Mouse (Mus musculus) stomach, embryonic 16.5 days (tissue): ENCODE results near the gene Grm8. TPM values are rescaled to one million over a fixed set of nuclear protein-coding genes. Genes with fewer than 3 reads are reported as not detected.

Experiments used
- ATAC-seq: fragments of 200-750 bp; cut with Nextera tagmentation; 2 replicates; pipeline ENCODE4 v1.8.0; 2017; ENCODE audit warnings: moderate number of reproducible peaks, moderate TSS enrichment; ENCODE audit not compliant: insufficient read depth, low FRiP score
- H3K27ac ChIP-seq: fragments of 300-500 bp; sonication (generic); 2 replicates; pipeline ENCODE4 v1.5.1; 2014; ENCODE audit warnings: low read length
- H3K27me3 ChIP-seq: fragments of 300-500 bp; sonication (generic); 2 replicates; pipeline ENCODE4 v1.6.1; 2014; ENCODE audit warnings: low read length, control low read depth, mixed read lengths; ENCODE audit not compliant: control insufficient read depth, insufficient read depth
- H3K36me3 ChIP-seq: fragments of 300-500 bp; sonication (generic); 2 replicates; pipeline ENCODE4 v1.6.1; 2014; ENCODE audit warnings: low read length; ENCODE audit not compliant: control insufficient read depth, insufficient read depth
- H3K4me1 ChIP-seq: fragments of 300-500 bp; sonication (generic); 2 replicates; pipeline ENCODE4 v1.6.1; 2014; ENCODE audit warnings: low read length, control low read depth, mixed read lengths; ENCODE audit not compliant: control insufficient read depth, insufficient read depth
- H3K4me2 ChIP-seq: fragments of 300-500 bp; sonication (generic); 2 replicates; pipeline ENCODE4 v1.6.1; 2014; ENCODE audit warnings: low read depth, low read length, mixed read lengths
- H3K4me3 ChIP-seq: fragments of 300-500 bp; sonication (generic); replicated peaks from 2 replicates; pipeline ENCODE4 v1.5.1; 2014; ENCODE audit warnings: mild to moderate bottlenecking, low read length
- H3K9ac ChIP-seq: fragments of 300-500 bp; sonication (generic); 2 replicates; pipeline ENCODE4 v1.6.1; 2014; ENCODE audit warnings: low read length
- H3K9me3 ChIP-seq: fragments of 300-500 bp; sonication (generic); replicated peaks from 2 replicates; pipeline ENCODE4 v1.6.1; 2016; ENCODE audit warnings: low read length, control low read depth; ENCODE audit not compliant: control insufficient read depth
- WGBS: fragments of 180-500 bp; shearing (Covaris S2); extraction: QIAGEN DNeasy Blood & Tissue Kit; methylation state at CpG from one replicate; pipeline ENCODE4 v1.1.7; 2014; 5-methylcytosine and 5-hydroxymethylcytosine counted together
- polyA plus RNA-seq: library from polyadenylated mRNA; unstranded; fragments of >200 nt; fragmentation: Nextera tagmentation; extraction: Ambion mirVana; gene quantifications from 2 replicates; pipeline ENCODE4 v1.2.1, GENCODE M21; 2015

The Grm8 gene
- polyA plus RNA-seq, 1 experiment from 2014 or later = 1.6 TPM

DNA sequence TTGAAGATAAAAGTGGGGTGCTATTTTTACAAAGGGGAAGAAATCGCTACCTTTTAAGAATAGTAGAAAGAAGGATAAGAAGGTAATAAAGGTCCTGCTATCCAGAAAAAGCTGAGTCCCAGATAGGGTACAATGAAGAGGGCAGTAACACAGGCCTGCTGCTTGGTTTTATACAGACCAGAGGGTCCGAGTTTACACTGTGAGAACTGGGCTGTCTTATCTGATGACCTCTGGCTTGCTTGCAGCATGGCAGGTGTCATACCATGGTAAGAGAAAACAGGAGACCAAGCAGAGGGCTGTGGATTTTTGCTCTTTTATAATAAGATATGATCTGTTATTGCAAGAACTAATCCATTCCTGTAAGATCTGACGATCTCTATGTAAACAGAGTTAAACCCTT, 206.9 kb downstream of the Grm8 start:
- Histone ChIP-seq H3K27ac (no peak overlapping the region), H3K9me3 (no peaks in the 10 kb centered on the region), H3K4me2 (no peak overlapping the region), H3K4me3 (no peak overlapping the region), H3K9ac (no peak overlapping the region), H3K27me3 (no peaks in the 10 kb centered on the region), H3K4me1 (no peaks in the 10 kb centered on the region), H3K36me3 (no peaks in the 10 kb centered on the region)
- no peak for ATAC-seq
- WGBS = 35% methylated on average over 3 of the region's 3 CpGs

GRCm38 (mm10) chr6:27913281-27913680, 221.7 kb downstream of the Grm8 start:
- ATAC-seq = no peak
- WGBS = 45% methylated on average over 1 of the region's 1 CpGs
- no peak overlapping the region for H3K4me2 ChIP-seq
- H3K4me3 ChIP-seq = no peak overlapping the region
- H3K9me3 ChIP-seq = no peaks in the 10 kb centered on the region; the same call in 1 of the 2 replicates
- no peak overlapping the region for H3K27ac ChIP-seq
- no peaks in the 10 kb centered on the region for H3K27me3 ChIP-seq
- no peak overlapping the region for H3K9ac ChIP-seq
- H3K4me1 ChIP-seq = no peaks in the 10 kb centered on the region
- no peaks in the 10 kb centered on the region for H3K36me3 ChIP-seq

DNA sequence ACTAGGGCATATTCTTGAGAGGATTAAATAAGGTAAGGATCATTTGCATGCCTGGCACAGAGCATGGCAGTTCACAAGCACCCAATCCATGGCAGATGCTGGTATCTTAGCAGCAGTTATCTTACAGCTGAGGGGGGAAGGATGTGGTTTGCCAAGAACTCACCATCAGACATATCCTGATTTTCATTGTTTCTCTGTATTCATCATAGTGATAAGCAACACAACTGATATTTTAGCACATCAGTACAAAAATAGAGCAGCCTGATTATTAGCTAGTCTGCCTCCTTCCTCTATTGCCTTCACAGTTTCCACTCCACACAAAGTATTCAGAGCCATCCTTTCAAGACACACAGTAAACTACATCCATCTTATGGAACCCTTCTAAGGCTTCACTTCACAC, 230.6 kb downstream of the Grm8 start:
- ATAC-seq = no peak

DNA sequence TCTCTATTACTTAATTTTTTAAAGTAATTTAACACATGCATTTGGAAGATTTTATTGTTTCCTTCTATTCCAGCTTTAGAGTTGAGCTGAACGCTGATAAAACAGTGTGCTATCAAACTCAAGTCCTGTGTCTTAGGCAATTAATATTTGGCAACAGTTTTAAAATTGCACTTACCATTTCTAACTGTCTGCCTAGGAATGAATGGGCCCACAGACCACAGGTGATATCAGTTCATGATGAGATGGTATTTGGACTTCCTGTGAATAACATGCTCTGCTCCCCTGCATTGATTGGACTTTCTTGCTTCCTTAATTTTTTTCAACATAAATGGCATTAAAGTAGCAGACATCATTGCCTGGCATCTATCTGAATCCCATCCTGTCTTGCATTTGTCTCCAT, 232.8 kb downstream of the Grm8 start:
- Histone ChIP-seq H3K27ac (no peak overlapping the region), H3K4me3 (no peak overlapping the region), H3K9ac (no peak overlapping the region), H3K4me2 (no peak overlapping the region), H3K36me3 (no peaks in the 10 kb centered on the region), H3K27me3 (no peaks in the 10 kb centered on the region), H3K4me1 (no peaks in the 10 kb centered on the region), H3K9me3 (no peaks in the 10 kb centered on the region)
- 89% methylated on average over 1 of the region's 1 CpGs for WGBS
- no peak for ATAC-seq

More for the DNA sequence above, 230.6 kb downstream of the Grm8 start:
- Histone ChIP-seq H3K4me2 (no peak overlapping the region), H3K9me3 (no peaks in the 10 kb centered on the region), H3K27ac (no peak overlapping the region), H3K27me3 (no peaks in the 10 kb centered on the region), H3K4me3 (no peak overlapping the region), H3K36me3 (no peaks in the 10 kb centered on the region), H3K4me1 (no peaks in the 10 kb centered on the region), H3K9ac (no peak overlapping the region)

GRCm38 (mm10) chr6:27901396-27901795, 233.6 kb downstream of the Grm8 start:
- H3K4me3 ChIP-seq = no peak overlapping the region
- no peaks in the 10 kb centered on the region for H3K9me3 ChIP-seq
- H3K4me2 ChIP-seq = no peak overlapping the region
- WGBS = 86% methylated on average over 3 of the region's 3 CpGs
- H3K36me3 ChIP-seq = no peaks in the 10 kb centered on the region
- H3K27me3 ChIP-seq = no peaks in the 10 kb centered on the region
- no peak overlapping the region for H3K27ac ChIP-seq
- no peak overlapping the region for H3K9ac ChIP-seq
- ATAC-seq = no peak
- no peaks in the 10 kb centered on the region for H3K4me1 ChIP-seq

DNA sequence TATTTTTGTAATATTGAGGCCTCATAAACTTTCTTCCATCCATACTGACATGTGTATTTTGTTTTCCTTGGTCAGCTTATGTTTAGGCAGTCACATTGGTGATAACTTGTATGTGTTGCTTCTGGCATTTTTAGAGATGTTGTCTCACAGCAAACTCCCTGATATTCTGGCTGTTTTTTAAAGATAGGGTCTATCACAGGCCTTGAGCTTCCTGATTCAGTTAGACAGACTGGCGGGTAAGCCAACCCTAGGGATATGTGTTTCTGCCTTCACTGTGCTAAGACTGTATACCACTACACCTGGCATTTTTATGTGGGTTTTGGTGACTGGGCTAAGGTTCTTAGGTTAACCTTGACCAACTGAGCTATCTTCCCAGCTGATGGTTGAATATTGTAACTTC, 239.8 kb downstream of the Grm8 start:
- no peak overlapping the region for H3K4me2 ChIP-seq
- 89% methylated on average over 1 of the region's 1 CpGs for WGBS
- H3K27me3 ChIP-seq = no peaks in the 10 kb centered on the region
- no peaks in the 10 kb centered on the region for H3K36me3 ChIP-seq
- no peak overlapping the region for H3K9ac ChIP-seq
- no peaks in the 10 kb centered on the region for H3K9me3 ChIP-seq
- no peak overlapping the region for H3K27ac ChIP-seq
- no peaks in the 10 kb centered on the region for H3K4me1 ChIP-seq
- no peak for ATAC-seq
- no peak overlapping the region for H3K4me3 ChIP-seq

GRCm38 (mm10) chr6:27892886-27893285, 242.1 kb downstream of the Grm8 start:
- Histone ChIP-seq H3K36me3 (no peaks in the 10 kb centered on the region), H3K9ac (no peak overlapping the region), H3K4me3 (no peak overlapping the region), H3K27ac (no peak overlapping the region), H3K27me3 (no peaks in the 10 kb centered on the region), H3K9me3 (no peaks in the 10 kb centered on the region), H3K4me2 (no peak overlapping the region), H3K4me1 (no peaks in the 10 kb centered on the region)
- ATAC-seq = no peak
- WGBS = 73% methylated on average over 1 of the region's 1 CpGs

- no peaks in the 10 kb centered on the region for H3K4me1 ChIP-seq
- no peaks in the 10 kb centered on the region for H3K9me3 ChIP-seq
- H3K9ac ChIP-seq = no peak overlapping the region
- no peak overlapping the region for H3K4me2 ChIP-seq
- WGBS = 92% methylated on average over 2 of the region's 2 CpGs
- H3K27me3 ChIP-seq = no peaks in the 10 kb centered on the region
- no peak overlapping the region for H3K4me3 ChIP-seq
- ATAC-seq = no peak
- H3K27ac ChIP-seq = no peak overlapping the region
- no peaks in the 10 kb centered on the region for H3K36me3 ChIP-seq
These were observed 246.6 kb downstream of the Grm8 start for GRCm38 (mm10) chr6:27888391-27888790.

- H3K4me3 ChIP-seq = no peak overlapping the region
- no peaks in the 10 kb centered on the region for H3K36me3 ChIP-seq
- H3K9ac ChIP-seq = no peak overlapping the region
- H3K27ac ChIP-seq = no peak overlapping the region
- WGBS = 79% methylated on average over 1 of the region's 1 CpGs
- no peak overlapping the region for H3K4me2 ChIP-seq
- no peaks in the 10 kb centered on the region for H3K9me3 ChIP-seq
- H3K27me3 ChIP-seq = no peaks in the 10 kb centered on the region
- no peak for ATAC-seq
- H3K4me1 ChIP-seq = no peaks in the 10 kb centered on the region
These were observed 247.1 kb downstream of the Grm8 start for GRCm38 (mm10) chr6:27887922-27888321.

GRCm38 (mm10) chr6:27885786-27886185, 249.2 kb downstream of the Grm8 start:
- WGBS = 56% methylated on average over 1 of the region's 1 CpGs
- ATAC-seq = no peak
- no peak overlapping the region for H3K4me2 ChIP-seq
- H3K9me3 ChIP-seq = no peaks in the 10 kb centered on the region
- H3K4me1 ChIP-seq = no peaks in the 10 kb centered on the region
- no peak overlapping the region for H3K27ac ChIP-seq
- no peak overlapping the region for H3K4me3 ChIP-seq
- no peak overlapping the region for H3K9ac ChIP-seq
- H3K27me3 ChIP-seq = no peaks in the 10 kb centered on the region
- no peaks in the 10 kb centered on the region for H3K36me3 ChIP-seq
